Mouse (Mus musculus): ENCODE measurements around the gene Fbxo34.

GRCm38 (mm10) chr14:47462453-47462852, 12.2 kb downstream of the Fbxo34 start:
- TF ChIP-seq CTCF (IDR thresholded peaks at IDR 0.05; ENCODE audit: insufficient read depth, low read length) (no peak), POLR2A (IDR thresholded peaks at IDR 0.05; ENCODE audit: borderline replicate concordance, extremely low read depth, low read depth, low read length) (no peak)

All from lung, adult 2 months (tissue).